Mouse (Mus musculus) NIH3T3 (cell line): ENCODE data around the gene Gnl1.
"Not testable (repeated sequence)": the region's sequence is repeated elsewhere in the genome, so short reads cannot be mapped to it uniquely, and the experiment has no call there.

ENCODE experiments used
- DNase-seq: peaks from one replicate; pipeline ENCODE4 v3.0.0-alpha.2; 2012; ENCODE audit warnings: low read depth

Gnl1 gene

GRCm38 (mm10) chr17:35994175-35994878 lies 14.7 kb downstream of the Gnl1 start:
- peak; percentile 93 for DNase-seq

- DNase-seq, result peak; percentile 15
Measured at GRCm38 (mm10) chr17:35994879-35995240, 15.2 kb downstream of the Gnl1 start.

- peak; percentile 99 for DNase-seq
Measured at GRCm38 (mm10) chr17:35996949-35997348, 17.3 kb downstream of the Gnl1 start.

GRCm38 (mm10) chr17:35997713-35998510 lies 18.3 kb downstream of the Gnl1 start:
- peak; percentile 46 for DNase-seq

- no peak for DNase-seq
Measured at GRCm38 (mm10) chr17:35998545-35999305, 19.1 kb downstream of the Gnl1 start.

- no peak for DNase-seq
Measured at GRCm38 (mm10) chr17:35999356-35999755, 19.7 kb downstream of the Gnl1 start.

- no peak for DNase-seq
Measured at GRCm38 (mm10) chr17:36000349-36000748, 20.7 kb downstream of the Gnl1 start.

GRCm38 (mm10) chr17:36001121-36001897 lies 21.7 kb downstream of the Gnl1 start:
- DNase-seq, result peak; percentile 67

- peak; percentile 70 for DNase-seq
Measured at GRCm38 (mm10) chr17:36001966-36002365, 22.3 kb downstream of the Gnl1 start.

GRCm38 (mm10) chr17:36003331-36003730 lies 23.7 kb downstream of the Gnl1 start:
- DNase-seq, result no peak

- not testable (repeated sequence) for DNase-seq
Measured at GRCm38 (mm10) chr17:36004409-36004808, 24.8 kb downstream of the Gnl1 start.

- DNase-seq, result peak; percentile 0
Measured at GRCm38 (mm10) chr17:36014977-36015376, 35.3 kb downstream of the Gnl1 start.

GRCm38 (mm10) chr17:36017046-36017445 lies 37.4 kb downstream of the Gnl1 start:
- DNase-seq, result no peak

- no peak for DNase-seq
Measured at GRCm38 (mm10) chr17:36018979-36019378, 39.3 kb downstream of the Gnl1 start.

GRCm38 (mm10) chr17:36019519-36019918 lies 39.9 kb downstream of the Gnl1 start:
- no peak for DNase-seq

- peak; percentile 79 for DNase-seq
Measured at GRCm38 (mm10) chr17:36020191-36021073, 40.8 kb downstream of the Gnl1 start, which contains the start of gene H2-T24. Gene H2-T24, minus strand, starts transcription at chr17:36020560.

GRCm38 (mm10) chr17:36021309-36021708 lies 41.7 kb downstream of the Gnl1 start:
- no peak for DNase-seq

- DNase-seq, result no peak
Measured at GRCm38 (mm10) chr17:36022098-36022497, 42.4 kb downstream of the Gnl1 start.

GRCm38 (mm10) chr17:36022922-36023321 lies 43.3 kb downstream of the Gnl1 start:
- DNase-seq, result no peak
